Mouse (Mus musculus) layer of hippocampus, postnatal 36 days (tissue): Measurements from ENCODE around the gene Rtel1. TPM values are rescaled to one million over a fixed set of nuclear protein-coding genes. Genes with fewer than 3 reads are reported as not detected.
A peak's percentile ranks its signal among the peaks of the same experiment; 100 is the strongest.

Experiments
- DNase-seq, 2 experiments: peaks; one replicate each; pipeline ENCODE4 v3.0.0; 2022
- total RNA-seq, 2 experiments: library from RNA; stranded (reverse); gene quantifications; 2 replicates each; pipeline ENCODE4 v1.2.3; 2021

The Rtel1 gene
- total RNA-seq, 2 experiments from 2014 or later = 34.1 to 35.2 TPM

DNA sequence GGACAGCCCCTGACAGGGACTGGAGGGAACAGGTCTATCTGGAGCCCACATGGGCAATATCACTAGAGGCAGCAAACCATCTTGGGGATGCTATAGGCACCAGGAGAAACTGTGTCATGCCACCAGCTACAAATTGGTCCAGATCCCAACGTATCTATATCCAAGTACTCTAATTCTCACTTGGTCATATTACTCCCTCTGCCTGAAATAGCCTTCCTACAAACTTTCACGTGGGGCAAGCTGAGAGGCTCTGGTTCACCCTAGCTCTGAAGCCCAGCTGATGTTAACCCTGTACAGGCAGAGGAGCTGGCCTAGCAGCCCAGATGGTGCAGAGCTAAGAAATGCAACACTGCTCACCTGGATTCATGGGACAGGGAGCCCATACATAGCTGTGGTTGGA, 72.0 kb downstream of the Rtel1 start:
- DNase-seq = no peak

DNA sequence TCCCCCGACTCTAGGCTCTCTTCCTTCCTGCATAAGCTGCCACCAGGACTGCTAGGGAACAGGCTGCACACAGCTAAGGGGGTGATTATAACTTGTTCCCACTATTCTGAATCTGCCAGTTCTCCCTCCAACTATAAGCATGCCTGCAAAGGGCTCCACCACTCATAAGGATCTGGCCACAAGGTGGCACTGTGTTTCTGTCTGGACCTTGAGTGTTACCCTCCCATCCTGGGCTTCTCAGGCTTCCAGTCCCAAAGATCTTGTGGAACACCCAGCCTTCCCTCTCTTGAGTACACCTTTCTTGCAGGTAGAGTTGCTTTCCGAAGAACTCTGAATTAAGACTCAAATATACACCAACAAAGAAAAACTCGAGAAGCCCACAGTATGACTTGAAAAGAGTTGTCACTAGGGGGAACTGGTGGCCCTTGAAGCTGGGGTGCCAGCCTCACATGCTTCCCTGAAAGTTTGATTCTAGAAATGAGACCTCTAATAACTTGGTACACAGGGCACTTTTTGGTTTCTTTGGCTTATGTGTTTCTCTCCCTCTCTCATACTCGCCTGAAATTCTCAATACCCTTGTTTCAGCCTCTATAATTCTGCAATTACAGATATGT, 73.2 kb downstream of the Rtel1 start:
- peak; percentile 80 to 83 for DNase-seq

GRCm38 (mm10) chr2:181394086-181394485, 74.5 kb downstream of the Rtel1 start:
- no peak for DNase-seq

- no peak for DNase-seq
Observed at GRCm38 (mm10) chr2:181397207-181397761, 77.7 kb downstream of the Rtel1 start.

DNA sequence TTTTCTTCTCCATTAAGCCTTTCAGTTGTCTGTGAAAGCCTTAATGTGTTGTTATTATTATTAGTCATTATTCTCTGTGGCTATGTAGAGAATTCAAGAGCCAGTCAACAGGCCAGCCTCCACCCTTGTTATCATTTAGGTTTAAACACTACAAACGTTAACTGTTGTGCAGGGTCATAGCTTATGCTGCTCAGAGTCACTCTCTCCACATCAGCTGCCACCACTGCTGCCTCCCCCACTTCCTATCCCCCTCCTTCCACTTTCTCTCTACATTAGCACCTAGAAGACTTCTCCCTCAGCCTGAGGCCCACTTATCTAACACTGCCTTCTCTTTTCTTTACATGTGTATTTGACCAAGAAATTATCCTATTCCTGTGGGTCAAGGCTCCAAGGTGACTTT, 82.0 kb downstream of the Rtel1 start:
- DNase-seq = no peak

- DNase-seq = no peak
Observed at GRCm38 (mm10) chr2:181403722-181404121, 84.2 kb downstream of the Rtel1 start.

Other genes with a start within 250 kb of the Rtel1 start
- 100 to 1,000 TPM; 336 to 348 TPM for gene Kcnq2, start 184.4 kb upstream of the Rtel1 start, total RNA-seq
- 1,000 to 10,000 TPM; 1,091 to 1,130 TPM for gene Eef1a2, start 162.7 kb upstream of the Rtel1 start, total RNA-seq
- 100 to 1,000 TPM in 1 of 2 experiments, 10 to 100 TPM in 1; 92.0 to 106 TPM for gene Ppdpf, start 132.5 kb upstream of the Rtel1 start, total RNA-seq
- under 1 TPM in 1 of 2 experiments, not detected in 1; 0.10 TPM for gene Ptk6, start 117.0 kb upstream of the Rtel1 start, total RNA-seq
- gene Srms, start 106.6 kb upstream of the Rtel1 start, total RNA-seq = under 1 TPM; 0.35 to 0.66 TPM
- gene Fndc11, start 99.7 kb upstream of the Rtel1 start, total RNA-seq = not detected
- gene Helz2, start 77.7 kb upstream of the Rtel1 start, total RNA-seq = 1 to 10 TPM; 2.2 to 2.9 TPM
- gene Gmeb2, start 31.7 kb upstream of the Rtel1 start, total RNA-seq = 10 to 100 TPM; 17.1 to 17.4 TPM
- 100 to 1,000 TPM; 562 to 666 TPM for gene Stmn3, start 5.2 kb upstream of the Rtel1 start, total RNA-seq
- gene Zgpat, start 45.2 kb downstream of the Rtel1 start, total RNA-seq = 10 to 100 TPM; 77.5 to 83.5 TPM
- 10 to 100 TPM; 48.4 to 53.8 TPM for gene Arfrp1, start 45.7 kb downstream of the Rtel1 start, total RNA-seq
- 10 to 100 TPM; 38.5 to 52.5 TPM for gene Lime1, start 60.3 kb downstream of the Rtel1 start, total RNA-seq
- 1 to 10 TPM; 5.8 to 6.2 TPM for gene Zbtb46, start 139.7 kb downstream of the Rtel1 start, total RNA-seq
- not detected for gene Abhd16b, start 173.5 kb downstream of the Rtel1 start, total RNA-seq
- gene Tpd52l2, start 177.4 kb downstream of the Rtel1 start, total RNA-seq = 10 to 100 TPM; 77.7 to 87.1 TPM
- 100 to 1,000 TPM; 252 to 275 TPM for gene Dnajc5, start 200.7 kb downstream of the Rtel1 start, total RNA-seq